Mouse (Mus musculus): ENCODE measurements around the gene Tmem177. TPM values are rescaled to one million over a fixed set of nuclear protein-coding genes. Genes with fewer than 3 reads are reported as not detected.
A peak's percentile ranks its signal among the peaks of the same experiment; 100 is the strongest.

Tmem177 gene
- polyA plus RNA-seq, 1 experiment from 2014 or later: 6.7 TPM

- 68% methylated on average over 1 of the region's 1 CpGs for WGBS
- Histone ChIP-seq H3K4me3 (replicated peaks; ENCODE audit: low read length) (no peak overlapping the region), H3K9ac (no peak overlapping the region), H3K27me3 (ENCODE audit: control insufficient read depth, insufficient read depth, low read length) (no peaks in the 10 kb centered on the region), H3K4me2 (replicated peaks) (no peak overlapping the region), H3K27ac (no peak overlapping the region), H3K9me3 (ENCODE audit: control insufficient read depth, low read length) (no peaks in the 10 kb centered on the region), H3K36me3 (replicated peaks; ENCODE audit: control insufficient read depth, insufficient read depth) (no peaks in the 10 kb centered on the region), H3K4me1 (replicated peaks; ENCODE audit: control insufficient read depth, insufficient read depth, low read length) (no peaks in the 10 kb centered on the region)
- peak; percentile 79 for DNase-seq (ENCODE audit: low spot score)
- ATAC-seq (ENCODE audit: low FRiP score): no peak
These were observed 16.7 kb upstream of the Tmem177 start for GRCm38 (mm10) chr1:119929715-119930114.

GRCm38 (mm10) chr1:119919299-119919698 lies 6.3 kb upstream of the Tmem177 start:
- H3K36me3 ChIP-seq (replicated peaks; ENCODE audit: control insufficient read depth, insufficient read depth): no peaks in the 10 kb centered on the region
- no peaks in the 10 kb centered on the region for H3K9me3 ChIP-seq (ENCODE audit: control insufficient read depth, low read length)
- H3K4me2 ChIP-seq (replicated peaks): no peak overlapping the region
- 62% methylated on average over 4 of the region's 4 CpGs for WGBS
- H3K9ac ChIP-seq: no peak overlapping the region
- H3K27ac ChIP-seq: no peak overlapping the region
- H3K4me1 ChIP-seq (replicated peaks; ENCODE audit: control insufficient read depth, insufficient read depth, low read length): no peaks in the 10 kb centered on the region
- DNase-seq (ENCODE audit: low spot score) (no peak), ATAC-seq (ENCODE audit: low FRiP score) (no peak)
- no peak overlapping the region for H3K4me3 ChIP-seq (replicated peaks; ENCODE audit: low read length)
- H3K27me3 ChIP-seq (ENCODE audit: control insufficient read depth, insufficient read depth, low read length): no peaks in the 10 kb centered on the region

GRCm38 (mm10) chr1:119916823-119917371 lies 3.9 kb upstream of the Tmem177 start:
- Histone ChIP-seq H3K4me1 (replicated peaks; ENCODE audit: control insufficient read depth, insufficient read depth, low read length) (no peaks in the 10 kb centered on the region; the same call in 1 of the 2 replicates), H3K9ac (no peak overlapping the region), H3K4me3 (replicated peaks; ENCODE audit: low read length) (no peak overlapping the region), H3K4me2 (replicated peaks) (no peak overlapping the region), H3K9me3 (ENCODE audit: control insufficient read depth, low read length) (no peaks in the 10 kb centered on the region), H3K36me3 (replicated peaks; ENCODE audit: control insufficient read depth, insufficient read depth) (no peaks in the 10 kb centered on the region), H3K27ac (no peak overlapping the region), H3K27me3 (ENCODE audit: control insufficient read depth, insufficient read depth, low read length) (no peaks in the 10 kb centered on the region)
- WGBS: 87% methylated on average over 5 of the region's 5 CpGs
- no peak for ATAC-seq (ENCODE audit: low FRiP score)
- no peak for DNase-seq (ENCODE audit: low spot score)

GRCm38 (mm10) chr1:119907206-119907748 lies 5.7 kb downstream of the Tmem177 start:
- no peak overlapping the region for H3K4me2 ChIP-seq (replicated peaks)
- H3K27me3 ChIP-seq (ENCODE audit: control insufficient read depth, insufficient read depth, low read length): no peaks in the 10 kb centered on the region
- H3K27ac ChIP-seq: no peak overlapping the region
- WGBS: 56% methylated on average over 2 of the region's 2 CpGs
- DNase-seq (ENCODE audit: low spot score) (no peak), ATAC-seq (ENCODE audit: low FRiP score) (no peak)
- H3K9ac ChIP-seq: no peak overlapping the region
- 0 out of 2 replicates have a peak, but pooled peaks cover 10% of the 10 kb centered on the region for H3K36me3 ChIP-seq (replicated peaks; ENCODE audit: control insufficient read depth, insufficient read depth)
- peaks cover 10% of the 10 kb centered on the region for H3K4me1 ChIP-seq (replicated peaks; ENCODE audit: control insufficient read depth, insufficient read depth, low read length)
- no peak overlapping the region for H3K4me3 ChIP-seq (replicated peaks; ENCODE audit: low read length)
- H3K9me3 ChIP-seq (ENCODE audit: control insufficient read depth, low read length): no peaks in the 10 kb centered on the region

- no peak for DNase-seq (ENCODE audit: low spot score)
These were observed 9.8 kb downstream of the Tmem177 start for GRCm38 (mm10) chr1:119903231-119903620.

GRCm38 (mm10) chr1:119902551-119903230 lies 10.3 kb downstream of the Tmem177 start:
- peak overlapping the region; percentile 53; the same call in 1 of the 2 replicates for H3K27ac ChIP-seq
- H3K27me3 ChIP-seq (ENCODE audit: control insufficient read depth, insufficient read depth, low read length): no peaks in the 10 kb centered on the region
- H3K9me3 ChIP-seq (ENCODE audit: control insufficient read depth, low read length): no peaks in the 10 kb centered on the region
- H3K4me3 ChIP-seq (replicated peaks; ENCODE audit: low read length): no peak overlapping the region
- no peaks in the 10 kb centered on the region for H3K36me3 ChIP-seq (replicated peaks; ENCODE audit: control insufficient read depth, insufficient read depth)
- H3K9ac ChIP-seq: no peak overlapping the region
- ATAC-seq (ENCODE audit: low FRiP score) (peak; percentile 85), DNase-seq (ENCODE audit: low spot score) (peak; percentile 62)
- WGBS: 19% methylated on average over 8 of the region's 8 CpGs
- peaks cover 11% of the 10 kb centered on the region for H3K4me1 ChIP-seq (replicated peaks; ENCODE audit: control insufficient read depth, insufficient read depth, low read length)
- no peak overlapping the region for H3K4me2 ChIP-seq (replicated peaks)

More at GRCm38 (mm10) chr1:119903231-119903620, 9.8 kb downstream of the Tmem177 start:
- no peaks in the 10 kb centered on the region for H3K27me3 ChIP-seq (ENCODE audit: control insufficient read depth, insufficient read depth, low read length)
- no peak overlapping the region for H3K27ac ChIP-seq
- no peaks in the 10 kb centered on the region for H3K36me3 ChIP-seq (replicated peaks; ENCODE audit: control insufficient read depth, insufficient read depth)
- no peak overlapping the region for H3K9ac ChIP-seq
- no peak overlapping the region for H3K4me2 ChIP-seq (replicated peaks)
- 0 out of 2 replicates have a peak, but pooled peaks have one; percentile 5 for ATAC-seq (ENCODE audit: low FRiP score)
- H3K4me3 ChIP-seq (replicated peaks; ENCODE audit: low read length): no peak overlapping the region
- peaks cover 11% of the 10 kb centered on the region for H3K4me1 ChIP-seq (replicated peaks; ENCODE audit: control insufficient read depth, insufficient read depth, low read length)
- WGBS: 46% methylated on average over 6 of the region's 6 CpGs
- no peaks in the 10 kb centered on the region for H3K9me3 ChIP-seq (ENCODE audit: control insufficient read depth, low read length)

- Histone ChIP-seq H3K9ac (no peak overlapping the region), H3K9me3 (ENCODE audit: control insufficient read depth, low read length) (no peaks in the 10 kb centered on the region), H3K4me2 (replicated peaks) (no peak overlapping the region), H3K4me1 (replicated peaks; ENCODE audit: control insufficient read depth, insufficient read depth, low read length) (peaks cover 11% of the 10 kb centered on the region), H3K4me3 (replicated peaks; ENCODE audit: low read length) (no peak overlapping the region), H3K27ac (no peak overlapping the region), H3K27me3 (ENCODE audit: control insufficient read depth, insufficient read depth, low read length) (no peaks in the 10 kb centered on the region), H3K36me3 (replicated peaks; ENCODE audit: control insufficient read depth, insufficient read depth) (no peaks in the 10 kb centered on the region)
- 70% methylated on average over 11 of the region's 11 CpGs for WGBS
- ATAC-seq (ENCODE audit: low FRiP score): peak; percentile 67
- DNase-seq (ENCODE audit: low spot score): peak; percentile 30
These were observed 13.5 kb downstream of the Tmem177 start for GRCm38 (mm10) chr1:119899195-119900123.

GRCm38 (mm10) chr1:119894936-119895335 lies 18.1 kb downstream of the Tmem177 start:
- Histone ChIP-seq H3K36me3 (replicated peaks; ENCODE audit: control insufficient read depth, insufficient read depth) (no peaks in the 10 kb centered on the region), H3K4me3 (replicated peaks; ENCODE audit: low read length) (no peak overlapping the region), H3K4me1 (replicated peaks; ENCODE audit: control insufficient read depth, insufficient read depth, low read length) (no peaks in the 10 kb centered on the region), H3K9me3 (ENCODE audit: control insufficient read depth, low read length) (no peaks in the 10 kb centered on the region), H3K4me2 (replicated peaks) (no peak overlapping the region), H3K27me3 (ENCODE audit: control insufficient read depth, insufficient read depth, low read length) (no peaks in the 10 kb centered on the region), H3K9ac (no peak overlapping the region), H3K27ac (no peak overlapping the region)
- peak; percentile 62 for DNase-seq (ENCODE audit: low spot score)
- 22% methylated on average over 6 of the region's 6 CpGs for WGBS
- ATAC-seq (ENCODE audit: low FRiP score): peak; percentile 18; the same call in 1 of the 2 replicates

GRCm38 (mm10) chr1:119893600-119893999 lies 19.4 kb downstream of the Tmem177 start:
- Histone ChIP-seq H3K36me3 (replicated peaks; ENCODE audit: control insufficient read depth, insufficient read depth) (no peaks in the 10 kb centered on the region), H3K9ac (no peak overlapping the region), H3K4me1 (replicated peaks; ENCODE audit: control insufficient read depth, insufficient read depth, low read length) (no peaks in the 10 kb centered on the region), H3K4me2 (replicated peaks) (no peak overlapping the region), H3K9me3 (ENCODE audit: control insufficient read depth, low read length) (no peaks in the 10 kb centered on the region), H3K27ac (no peak overlapping the region), H3K4me3 (replicated peaks; ENCODE audit: low read length) (no peak overlapping the region), H3K27me3 (ENCODE audit: control insufficient read depth, insufficient read depth, low read length) (no peaks in the 10 kb centered on the region)
- WGBS: 86% methylated on average over 3 of the region's 3 CpGs
- DNase-seq (ENCODE audit: low spot score) (no peak), ATAC-seq (ENCODE audit: low FRiP score) (no peak)
